Mouse (Mus musculus) right cerebral cortex, postnatal 36 days (tissue): Measurements from ENCODE around the gene Gse1.

Experiments used
- DNase-seq, 2 experiments: peaks; one replicate each; pipeline ENCODE4 v3.0.0; 2022; ENCODE audit warnings: low spot score in 2 of 2, mixed read lengths in 1 of 2

The Gse1 gene

DNA sequence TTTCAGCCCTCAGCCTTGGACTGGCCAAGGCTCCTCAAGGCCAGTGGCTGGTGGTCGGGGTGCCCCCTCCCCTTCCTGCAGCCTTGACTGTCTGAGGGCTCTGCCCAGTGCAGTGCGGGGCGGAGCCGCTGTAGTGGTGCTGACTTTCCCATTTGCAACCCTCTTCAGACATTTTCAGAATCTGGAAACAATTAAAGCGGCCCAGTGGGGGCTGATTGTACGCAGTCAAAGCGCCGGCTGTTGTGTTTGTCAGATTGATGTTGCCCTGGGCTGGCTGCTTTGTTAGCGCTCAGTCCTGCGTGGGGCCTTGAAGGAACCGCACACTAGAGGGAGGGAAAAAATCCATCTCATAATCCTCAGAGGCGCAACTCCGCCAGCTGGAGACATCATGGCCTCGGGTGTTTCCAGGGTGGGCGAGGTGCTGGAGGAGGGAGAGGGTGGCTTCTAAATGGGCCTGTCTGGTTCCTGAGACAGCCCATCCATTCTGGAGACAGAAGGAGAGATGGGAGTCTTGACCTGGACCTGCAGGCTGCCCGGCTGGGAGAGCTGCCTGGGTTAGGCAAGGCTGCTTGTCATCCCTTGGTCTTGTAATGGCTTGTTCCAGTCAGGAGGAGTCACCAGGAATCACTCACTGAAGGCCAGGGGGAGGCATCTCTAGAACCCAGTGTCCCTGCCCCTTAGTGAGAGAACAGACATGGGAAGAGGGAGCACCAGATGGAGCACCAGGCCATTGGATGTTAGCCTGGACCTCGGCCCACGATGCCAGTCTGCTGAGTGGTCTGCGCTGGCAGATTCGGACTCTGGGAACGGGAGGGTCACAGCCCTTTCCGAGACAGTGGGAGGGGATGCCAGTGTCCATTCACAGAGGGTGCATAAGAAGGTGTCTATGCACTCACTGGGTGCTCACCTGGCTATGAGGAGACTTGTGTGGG, 70.6 kb downstream of the Gse1 start:
- DNase-seq: no peak

DNA sequence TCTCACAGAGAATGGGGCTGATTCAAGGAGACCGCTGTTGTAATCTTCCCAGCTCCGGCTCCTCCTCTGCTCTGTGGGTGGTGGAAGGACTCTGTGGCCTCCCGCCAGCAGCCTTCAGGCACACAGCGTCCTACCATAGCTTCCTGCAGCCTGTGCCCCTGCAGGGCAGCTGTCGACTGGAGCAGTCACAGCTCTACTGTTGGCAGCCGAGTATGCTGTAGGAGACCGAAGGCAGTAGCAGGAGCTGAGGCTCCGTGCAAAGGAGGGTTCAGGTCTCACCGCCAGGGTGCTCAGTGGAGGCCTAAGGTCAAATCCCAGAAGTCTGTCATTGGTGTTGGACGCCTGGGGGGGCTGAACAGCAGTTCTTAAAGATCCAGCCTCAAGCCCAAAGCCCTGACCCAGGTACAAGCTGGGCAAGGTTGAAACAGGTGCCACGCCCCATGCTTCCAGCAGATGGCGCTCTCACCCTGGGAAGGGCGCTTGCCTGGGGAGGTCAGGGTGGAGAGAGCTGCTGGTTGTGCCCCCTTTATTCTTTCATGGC, 72.4 kb downstream of the Gse1 start:
- peak; percentile 73 to 75 for DNase-seq

DNA sequence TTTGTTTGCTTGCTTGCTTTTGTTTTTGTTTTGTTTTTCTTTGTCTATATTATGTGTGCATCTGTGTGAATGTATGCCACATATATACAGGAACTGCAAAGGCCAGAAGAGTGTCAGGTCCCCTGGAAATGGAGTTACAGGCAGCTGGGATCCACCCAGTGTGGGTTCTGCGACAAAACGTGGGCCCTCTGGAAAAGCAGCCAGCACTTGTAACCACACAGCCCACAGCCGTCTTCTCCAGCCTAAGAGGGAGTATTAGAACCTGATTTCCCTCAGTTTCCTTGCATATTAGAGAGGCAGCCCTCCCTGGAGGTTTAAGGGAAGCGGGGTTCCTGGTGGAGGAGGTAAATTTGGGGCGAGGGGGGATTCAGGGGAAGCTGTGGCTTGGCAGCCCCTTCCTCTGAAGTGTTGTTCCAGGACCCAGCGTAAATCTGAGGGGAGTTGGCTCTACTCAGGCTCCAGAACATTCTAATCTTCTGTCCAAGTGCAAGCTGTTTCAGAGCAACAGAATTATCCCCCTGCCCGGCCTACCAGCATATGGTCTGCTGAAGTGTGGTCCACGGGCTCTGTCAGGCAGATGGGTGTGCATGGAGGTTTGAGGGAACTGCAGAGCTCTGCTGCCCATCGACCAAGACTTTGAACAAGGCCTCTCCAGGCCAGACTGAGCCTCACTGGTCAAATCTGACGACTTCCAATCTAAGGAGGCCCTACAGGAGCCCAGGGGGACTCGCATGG, 74.9 kb downstream of the Gse1 start:
- no peak for DNase-seq

DNA sequence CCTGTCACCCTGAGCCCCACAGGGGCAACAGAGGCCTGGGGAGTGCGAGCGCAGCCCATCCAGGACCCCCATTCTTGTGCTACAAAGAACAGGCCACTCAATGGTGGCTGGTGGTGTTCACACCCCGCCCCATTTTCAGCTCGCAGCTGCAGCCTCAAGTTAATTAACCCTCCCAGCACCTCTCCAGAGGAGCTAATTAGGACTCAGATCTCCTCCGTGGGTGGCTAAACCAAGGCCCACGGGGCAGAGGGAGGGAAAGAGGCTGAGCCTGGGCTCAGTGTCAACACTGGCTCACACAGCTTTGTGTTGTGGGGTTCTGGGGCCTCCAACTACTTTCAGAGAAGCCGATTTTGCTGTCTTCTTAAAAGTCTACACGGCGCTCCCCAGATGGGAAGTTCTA, 75.8 kb downstream of the Gse1 start:
- no peak for DNase-seq

DNA sequence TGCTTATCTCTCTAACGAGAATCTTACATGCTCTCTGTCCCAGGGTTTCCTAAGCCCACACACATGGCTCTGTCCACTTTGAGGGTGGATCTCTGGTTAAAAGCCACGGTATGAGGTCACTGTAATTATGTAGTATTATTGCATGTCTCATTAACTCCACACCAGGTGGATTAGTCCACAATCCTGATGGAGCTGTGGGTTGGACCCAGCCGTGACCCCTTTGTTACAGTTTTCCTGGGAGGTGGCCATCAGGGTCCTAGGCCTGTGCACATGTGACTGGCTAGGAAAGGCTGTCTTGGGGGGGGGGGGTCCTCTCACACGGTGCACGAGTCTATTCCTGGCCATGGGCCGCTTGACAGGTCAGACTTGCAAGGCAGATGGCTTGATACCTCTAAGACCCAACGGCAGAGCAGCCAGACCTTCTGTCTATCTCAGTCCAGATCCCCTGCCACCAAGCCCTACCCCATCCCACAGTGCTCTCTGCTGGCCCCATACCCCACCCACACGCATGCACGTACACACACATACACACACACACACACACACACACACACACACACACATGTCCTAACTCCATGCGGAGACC, 77.6 kb downstream of the Gse1 start:
- no peak for DNase-seq

DNA sequence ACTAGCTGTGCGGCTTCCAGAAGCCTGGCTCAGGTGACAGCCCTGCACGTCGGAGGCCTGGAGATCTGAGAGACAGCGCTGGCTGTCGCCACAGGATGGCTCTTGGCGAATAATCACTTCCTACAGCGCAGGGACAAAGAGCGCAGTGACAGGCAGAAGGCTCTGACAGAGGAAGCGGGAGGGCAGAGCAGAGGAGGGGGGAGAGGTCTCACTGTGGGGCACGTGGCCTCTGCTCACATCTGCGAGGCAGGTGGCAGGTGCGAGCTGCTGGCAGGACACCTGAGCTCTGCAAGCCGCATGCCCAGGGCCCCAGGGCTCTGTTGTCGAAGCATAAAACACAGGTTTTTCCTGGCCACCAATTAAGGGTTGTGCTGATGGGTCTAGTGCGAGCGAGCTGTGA, 78.8 kb downstream of the Gse1 start:
- no peak for DNase-seq

DNA sequence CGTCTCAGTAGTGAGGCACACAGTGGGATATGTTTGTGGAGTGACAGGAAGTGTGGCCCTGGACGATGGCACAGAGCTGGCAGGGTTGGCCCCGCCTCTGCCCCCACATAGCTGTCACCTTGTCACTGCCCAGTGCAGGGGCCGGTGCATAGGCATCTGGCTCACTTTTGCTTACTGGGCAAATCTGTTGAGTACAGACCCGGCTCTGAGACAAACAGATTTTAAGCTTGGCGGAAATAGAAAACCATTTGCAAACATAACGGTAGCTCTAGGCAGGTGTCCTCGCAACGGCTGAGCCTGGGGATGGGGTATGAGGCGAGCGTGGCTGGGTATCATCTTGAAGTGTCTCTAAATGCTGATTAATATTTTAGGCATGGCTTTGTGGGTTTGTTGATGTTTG, 79.3 kb downstream of the Gse1 start:
- no peak for DNase-seq

DNA sequence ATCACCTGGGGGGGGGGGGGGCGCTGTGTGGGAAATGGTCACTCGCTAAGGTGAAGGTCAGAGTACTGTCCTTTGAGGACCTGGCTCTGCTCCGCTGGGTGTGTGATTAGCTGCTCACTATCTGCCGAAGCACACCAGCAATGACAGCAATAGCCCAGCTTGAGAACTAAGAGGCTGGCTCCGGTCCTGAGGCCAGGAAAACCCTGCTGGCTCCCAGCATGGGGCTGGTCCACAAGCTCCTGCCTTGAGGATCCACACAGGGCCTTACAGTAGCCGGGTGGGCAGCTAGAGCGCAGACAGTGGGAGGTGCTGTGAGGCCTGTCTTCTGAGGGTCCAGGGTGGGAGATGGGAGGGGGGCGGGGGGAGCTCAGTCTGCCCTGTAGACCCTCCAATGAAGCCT, 79.9 kb downstream of the Gse1 start:
- no peak for DNase-seq

DNA sequence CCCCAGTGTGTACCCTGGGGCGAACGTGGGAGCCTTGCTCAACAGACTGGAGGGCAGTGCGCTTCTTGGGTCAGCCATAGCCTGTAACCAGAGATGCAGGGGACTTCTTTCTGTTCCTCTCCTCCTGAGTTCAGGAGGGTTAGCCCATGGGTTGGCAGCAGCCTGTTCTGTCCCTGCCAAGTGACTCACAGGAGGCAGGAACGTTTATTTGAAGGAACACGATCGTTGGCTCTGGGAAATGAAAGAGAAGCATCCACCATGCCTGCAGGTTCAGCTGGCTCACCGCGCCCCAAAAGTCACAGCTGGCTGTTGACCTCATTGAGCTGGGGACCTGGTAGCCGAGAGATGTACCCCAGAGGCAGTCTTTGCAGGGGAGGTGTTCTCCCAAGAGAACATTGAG, 80.3 kb downstream of the Gse1 start:
- DNase-seq: no peak

DNA sequence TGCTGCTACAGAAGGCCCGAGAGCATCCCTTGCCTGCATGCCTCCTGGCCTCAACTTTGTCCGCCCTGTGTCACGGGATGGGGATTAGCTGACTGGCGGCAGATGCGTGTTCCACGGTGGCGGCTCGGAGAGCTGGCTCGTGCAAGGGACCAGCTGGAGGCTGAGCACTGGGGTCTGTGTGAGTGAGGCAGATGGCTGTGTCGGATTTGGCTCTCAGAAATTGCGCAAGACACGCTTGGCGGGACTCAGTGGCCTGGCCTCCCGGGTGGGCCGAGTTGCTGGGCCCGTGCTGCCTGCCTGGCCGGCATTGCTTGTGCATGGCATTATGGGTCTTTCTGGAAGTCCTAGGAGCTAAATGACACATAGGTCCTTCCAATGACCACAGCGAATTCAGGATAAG, 81.1 kb downstream of the Gse1 start:
- no peak for DNase-seq

DNA sequence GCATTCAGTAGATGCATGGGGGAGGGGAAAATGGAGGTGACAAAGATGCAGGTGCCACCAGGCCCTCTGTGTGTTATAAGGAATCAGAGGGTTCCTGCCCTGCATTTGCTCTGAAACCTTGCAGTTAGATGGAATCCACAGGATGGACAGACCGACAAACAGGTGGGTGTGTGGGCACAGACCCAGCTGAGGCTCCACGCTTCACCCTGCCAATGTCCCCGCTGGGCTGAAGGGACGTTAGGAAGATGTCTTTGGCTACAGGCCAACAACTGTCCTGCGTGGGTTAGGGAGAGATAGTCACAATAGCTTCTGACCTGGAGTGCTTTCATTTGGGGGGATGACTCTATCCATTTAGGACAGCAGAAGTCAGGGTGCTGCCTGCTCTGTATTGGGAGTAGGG, 81.8 kb downstream of the Gse1 start:
- no peak for DNase-seq

DNA sequence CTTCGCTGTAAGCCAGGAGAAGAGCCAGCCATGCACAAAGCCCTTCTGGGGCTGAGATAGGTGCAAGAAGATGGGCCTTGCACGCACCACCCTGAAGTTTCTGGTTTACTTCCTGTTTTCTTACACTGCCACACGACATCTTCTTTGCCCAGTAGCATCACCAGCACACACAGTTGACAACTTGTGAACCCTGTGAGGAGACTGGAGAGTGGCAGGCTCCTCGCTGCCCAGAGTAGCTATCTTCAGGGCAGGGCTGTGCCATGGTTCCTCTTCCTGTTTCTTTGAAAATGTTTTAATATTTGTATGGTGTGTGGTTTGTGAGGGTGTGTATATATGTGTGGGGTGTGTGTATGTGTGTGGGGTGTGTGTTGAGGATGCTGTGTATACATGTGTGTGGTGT, 84.2 kb downstream of the Gse1 start:
- DNase-seq: no peak

DNA sequence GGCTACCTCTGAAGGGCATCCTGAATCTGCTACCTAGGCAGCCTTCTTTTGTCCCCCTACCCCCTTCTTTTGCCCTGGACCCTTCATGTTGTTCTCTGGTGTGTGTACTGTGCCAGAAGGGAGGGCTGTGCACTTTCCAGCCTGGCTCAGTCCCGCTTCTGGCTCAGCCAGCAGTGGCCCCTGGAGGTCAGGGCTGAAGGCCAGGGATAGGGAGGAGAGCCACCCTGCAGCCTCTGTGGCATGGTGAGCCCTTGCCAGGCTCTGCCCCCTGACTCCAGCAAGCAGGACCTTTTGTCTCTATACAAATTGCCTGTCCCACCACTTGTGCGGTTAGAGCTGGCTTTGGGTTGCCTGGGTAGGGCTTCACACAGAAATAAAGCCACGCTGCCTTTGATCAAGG, 85.4 kb downstream of the Gse1 start:
- no peak for DNase-seq

DNA sequence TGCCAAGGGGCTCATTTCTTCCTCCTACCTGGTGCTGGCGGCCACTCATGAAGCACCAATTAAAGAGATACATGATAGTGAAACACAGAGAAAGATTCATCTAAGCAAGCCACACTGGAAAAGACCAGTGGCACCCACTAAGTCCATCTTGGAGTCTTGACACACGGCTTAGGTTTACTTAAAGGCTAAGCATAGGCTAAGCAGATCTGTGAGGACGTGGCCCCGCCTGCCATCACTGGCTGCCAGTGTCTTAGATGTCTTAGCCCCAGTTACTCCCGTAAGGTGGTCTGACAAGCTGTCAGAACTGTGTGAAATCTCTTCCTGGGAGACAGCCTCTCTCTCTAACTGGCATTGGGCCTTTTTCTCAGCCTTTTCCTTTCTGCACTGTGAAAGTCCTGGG, 86.7 kb downstream of the Gse1 start:
- no peak for DNase-seq

DNA sequence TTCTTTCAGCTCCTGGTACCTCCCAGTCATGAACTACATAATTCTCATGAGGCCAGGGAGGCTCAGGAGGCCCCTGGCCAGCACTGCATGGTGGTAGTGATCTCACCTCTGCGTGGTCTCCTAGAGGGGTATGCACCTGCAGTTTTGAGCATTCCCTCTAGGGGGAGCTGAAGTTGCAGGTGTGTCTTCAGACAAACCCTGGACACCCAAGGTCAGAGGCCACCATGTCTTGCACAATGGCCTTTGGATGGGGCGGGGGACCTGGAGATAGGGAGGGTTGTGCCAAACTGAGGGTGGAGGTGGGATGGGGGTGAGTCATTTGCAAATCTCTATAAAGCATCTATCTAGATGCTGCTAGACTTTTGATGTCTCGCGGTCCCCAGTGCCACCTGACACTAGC, 87.4 kb downstream of the Gse1 start:
- no peak for DNase-seq

DNA sequence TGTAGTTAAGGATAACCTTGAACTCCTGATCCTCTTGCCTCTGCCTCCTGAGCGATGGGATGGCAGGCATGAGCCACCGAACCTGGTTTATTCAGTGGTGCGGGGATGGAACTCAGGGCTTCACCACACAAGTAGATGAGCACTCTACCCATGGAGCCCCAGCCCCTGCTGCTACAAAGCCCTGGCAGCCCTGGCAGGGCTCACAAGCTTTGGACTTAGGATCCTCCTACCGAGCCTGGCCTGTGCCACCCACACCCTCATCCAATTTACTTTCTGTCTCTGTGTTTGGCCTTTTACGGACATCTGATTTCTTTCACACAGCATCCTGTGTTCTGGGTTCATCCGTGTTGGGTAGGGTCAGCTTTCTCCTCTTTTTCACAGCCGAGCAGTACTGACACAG, 88.5 kb downstream of the Gse1 start:
- DNase-seq: no peak

DNA sequence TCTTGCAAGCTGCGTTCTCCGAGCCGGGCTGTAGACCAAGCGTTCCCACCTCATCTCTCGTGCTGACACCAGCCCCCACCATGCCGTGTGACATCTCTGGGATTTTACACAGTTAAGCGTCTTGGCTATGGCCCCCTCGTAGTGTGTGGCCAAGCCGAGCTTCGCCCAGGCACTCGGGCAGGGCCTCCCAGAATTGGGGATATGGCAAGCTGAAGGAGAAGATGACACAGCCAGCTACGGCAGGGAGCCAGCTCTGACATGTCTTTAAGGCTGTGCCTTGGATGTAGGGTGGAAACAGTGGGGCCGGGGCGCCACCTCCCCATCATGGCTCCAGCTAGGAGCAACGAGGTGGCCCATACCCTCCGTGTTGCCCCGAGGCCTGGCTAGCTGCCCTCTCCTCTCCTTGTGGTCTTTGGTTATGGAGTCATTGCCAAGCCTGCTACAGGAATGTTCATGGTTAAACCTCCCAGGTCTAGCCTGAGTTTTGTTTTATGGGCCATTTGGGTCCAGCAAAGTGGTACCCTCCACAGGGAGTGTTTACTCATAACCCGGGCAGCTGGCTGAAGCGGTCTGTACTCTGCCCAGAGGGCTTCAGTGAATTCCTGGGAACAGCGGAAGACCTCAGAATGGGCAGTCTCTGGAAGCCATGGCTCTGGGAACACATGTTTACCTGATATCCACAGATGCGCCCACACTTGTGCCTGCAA, 89.0 kb downstream of the Gse1 start:
- peak in 1 of 2 experiments; percentile 45 for DNase-seq

DNA sequence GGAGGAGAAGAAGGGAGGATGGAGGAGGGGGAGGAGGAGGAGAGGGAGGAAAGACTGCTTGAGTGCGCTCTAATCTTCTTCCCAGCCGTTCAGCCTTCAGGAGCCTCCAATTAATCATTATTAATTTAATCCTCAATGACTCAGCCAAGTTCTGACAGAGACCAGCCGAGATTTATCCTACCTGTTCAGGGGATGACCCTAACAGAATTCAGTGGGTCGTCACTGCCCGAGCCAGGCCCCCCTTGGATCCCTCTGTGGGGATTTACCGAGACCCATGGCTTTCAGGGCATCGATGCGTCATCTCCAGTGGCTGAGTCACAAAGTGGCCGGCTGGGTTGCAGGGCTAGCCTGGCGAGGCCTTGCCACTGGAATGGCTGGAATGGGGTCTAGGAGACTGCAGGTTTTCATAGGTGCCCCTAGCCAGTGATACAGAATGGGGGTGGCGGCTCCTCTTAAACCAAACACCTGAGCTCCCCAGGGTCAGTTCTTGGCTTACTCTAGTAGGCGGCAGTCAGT, 90.3 kb downstream of the Gse1 start:
- no peak for DNase-seq

DNA sequence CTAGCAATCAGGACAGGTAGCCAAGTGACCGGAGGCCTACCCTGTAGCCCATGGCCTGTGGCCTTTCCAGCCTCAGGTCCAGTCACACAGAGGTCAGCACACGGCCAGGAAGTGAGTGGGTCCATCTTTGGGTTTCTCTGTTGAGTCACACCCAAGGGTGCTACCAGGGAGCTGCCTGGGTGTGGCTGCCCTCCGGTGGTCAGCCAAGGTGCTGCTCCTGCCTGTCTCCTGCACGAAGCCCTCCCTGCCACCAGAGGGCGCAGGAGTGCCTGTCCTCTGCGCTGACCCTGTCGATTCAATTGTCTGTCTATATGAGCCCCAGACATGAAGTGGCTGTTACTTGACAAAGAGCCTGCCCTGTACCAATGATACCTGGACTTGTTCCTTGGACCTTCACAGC, 91.2 kb downstream of the Gse1 start:
- peak in 1 of 2 experiments; percentile 56 for DNase-seq

DNA sequence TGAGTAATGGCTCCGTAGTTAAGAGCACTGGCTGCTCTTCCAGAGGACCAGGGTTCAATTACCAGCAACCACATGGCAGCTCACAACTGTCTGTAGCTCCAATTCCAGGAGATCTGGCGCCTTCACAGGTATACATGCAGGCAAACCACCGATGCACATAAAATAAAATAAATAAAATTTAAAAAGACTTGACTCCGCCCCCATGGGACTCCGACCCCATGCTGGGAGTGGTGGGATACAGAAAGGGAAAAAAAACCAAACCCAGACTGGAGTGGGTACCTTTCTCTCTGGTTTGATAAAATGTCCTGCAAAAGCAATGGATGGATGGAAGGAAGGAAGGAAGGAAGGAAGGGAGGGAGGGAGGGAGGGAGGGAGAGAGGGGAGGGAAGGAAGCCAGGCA, 91.9 kb downstream of the Gse1 start:
- no peak for DNase-seq

DNA sequence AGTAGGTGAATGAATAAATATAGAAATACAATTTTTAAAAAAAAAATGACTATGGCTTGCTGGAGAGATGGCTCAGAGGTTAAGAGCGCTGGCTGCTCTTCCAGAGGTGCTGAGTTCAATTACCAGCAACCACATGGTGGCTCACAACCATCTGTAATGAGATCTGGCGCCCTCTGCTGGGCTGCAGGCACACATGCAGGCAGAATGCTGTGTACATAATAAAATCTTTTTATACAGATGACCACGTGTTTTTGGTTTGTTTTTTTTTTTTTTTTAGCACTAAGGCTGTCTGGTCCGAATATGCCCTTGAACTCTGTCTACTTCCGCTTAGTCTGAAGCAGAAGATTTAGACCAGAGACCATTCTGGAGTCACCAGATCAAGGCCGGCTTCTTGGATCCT, 93.5 kb downstream of the Gse1 start:
- DNase-seq: no peak
